Mouse (Mus musculus) heart, adult 8-10 months (tissue): ENCODE results near the gene Zbtb43. TPM values are rescaled to one million over a fixed set of nuclear protein-coding genes. Genes with fewer than 3 reads are reported as not detected.

Source experiments
- DNase-seq: peaks from one replicate; pipeline ENCODE4 v3.0.0; 2022; ENCODE audit warnings: low spot score
- total RNA-seq, 4 experiments: library from RNA; stranded (reverse); gene quantifications; 2 replicates each; pipeline ENCODE4 v1.2.4; 2022

Zbtb43 gene
- total RNA-seq, 4 experiments from 2014 or later = 17.0 to 19.1 (median 17.5) TPM

DNA sequence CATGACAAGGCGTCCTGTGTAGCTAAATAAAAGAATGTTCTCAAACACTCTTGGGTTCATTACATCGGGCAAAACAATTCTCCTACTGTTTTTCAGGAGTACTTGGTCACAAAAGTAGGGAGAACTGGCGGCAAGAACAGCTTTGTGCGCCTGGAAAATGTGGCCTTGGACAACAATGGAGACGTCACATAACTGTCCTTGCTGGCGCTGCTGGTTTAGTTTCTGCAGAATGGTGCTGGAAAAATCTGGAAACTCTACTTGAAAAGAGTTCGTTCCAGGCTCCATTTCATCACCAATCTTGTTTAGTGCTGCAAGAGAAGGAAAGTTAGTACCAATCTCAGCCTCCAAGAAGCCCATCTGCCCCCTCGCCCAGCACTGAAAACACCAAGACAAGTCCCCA, 13.5 kb downstream of the Zbtb43 start:
- DNase-seq = no peak

DNA sequence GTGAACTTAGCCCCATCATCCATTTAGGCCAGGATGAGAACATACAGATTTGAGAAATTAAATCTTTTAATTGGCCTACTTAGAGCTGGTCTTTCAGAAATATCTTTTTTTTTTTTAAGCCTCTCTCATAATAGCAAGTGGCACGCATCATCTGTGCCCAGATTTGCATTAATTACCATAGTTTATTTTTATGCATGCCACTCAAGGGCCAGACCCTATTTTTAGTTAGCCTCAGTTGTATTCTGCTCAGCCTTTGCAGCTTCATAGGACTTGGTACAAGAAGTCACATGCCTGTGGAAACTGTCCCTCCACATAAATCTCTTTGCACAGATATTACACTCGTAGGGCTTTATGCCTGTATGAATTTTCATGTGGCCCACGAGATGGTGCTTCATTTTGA, 14.9 kb downstream of the Zbtb43 start:
- no peak for DNase-seq

- no peak for DNase-seq
Observed at GRCm38 (mm10) chr2:33452721-33453120, 15.6 kb downstream of the Zbtb43 start.

- no peak for DNase-seq
Observed at GRCm38 (mm10) chr2:33452140-33452539, 16.2 kb downstream of the Zbtb43 start.

GRCm38 (mm10) chr2:33451038-33451978, 17.1 kb downstream of the Zbtb43 start:
- DNase-seq = no peak

DNA sequence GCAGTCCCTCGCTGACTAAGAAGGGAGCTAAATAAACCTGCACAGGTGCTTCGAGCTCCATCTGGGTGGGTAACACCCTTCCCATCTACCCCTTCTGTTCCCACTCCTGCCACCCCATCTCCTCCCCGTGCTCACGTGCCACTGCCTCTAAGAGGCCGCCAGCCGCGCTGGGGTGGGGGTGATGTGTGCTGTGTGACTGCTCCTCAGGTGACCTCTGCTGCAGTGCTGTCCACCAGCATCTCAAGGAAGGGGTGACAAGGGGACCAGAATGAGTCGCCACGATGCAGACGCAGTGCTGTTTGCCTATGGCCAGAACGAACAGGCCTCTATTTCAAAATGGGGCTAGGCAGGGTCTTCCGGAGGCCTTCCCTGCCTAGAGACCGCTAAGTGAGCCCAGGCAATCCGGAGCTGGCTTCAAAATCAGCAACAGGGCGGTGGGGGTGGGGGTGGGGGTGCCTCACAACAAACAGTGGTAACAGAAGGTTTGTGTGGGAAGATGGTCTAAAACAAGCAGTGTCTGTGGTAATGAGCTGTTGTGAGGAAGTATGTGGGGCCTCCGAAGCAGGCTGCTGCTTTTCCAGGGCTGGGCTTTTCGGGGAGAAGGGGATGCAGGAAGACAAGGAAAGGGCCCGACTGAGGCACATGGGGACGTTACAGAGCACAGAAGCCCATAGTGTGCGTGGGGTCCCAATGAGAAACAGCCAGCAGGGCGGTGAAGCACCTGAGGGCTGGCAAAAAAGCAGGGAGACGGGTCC, 19.1 kb downstream of the Zbtb43 start:
- DNase-seq = no peak

DNA sequence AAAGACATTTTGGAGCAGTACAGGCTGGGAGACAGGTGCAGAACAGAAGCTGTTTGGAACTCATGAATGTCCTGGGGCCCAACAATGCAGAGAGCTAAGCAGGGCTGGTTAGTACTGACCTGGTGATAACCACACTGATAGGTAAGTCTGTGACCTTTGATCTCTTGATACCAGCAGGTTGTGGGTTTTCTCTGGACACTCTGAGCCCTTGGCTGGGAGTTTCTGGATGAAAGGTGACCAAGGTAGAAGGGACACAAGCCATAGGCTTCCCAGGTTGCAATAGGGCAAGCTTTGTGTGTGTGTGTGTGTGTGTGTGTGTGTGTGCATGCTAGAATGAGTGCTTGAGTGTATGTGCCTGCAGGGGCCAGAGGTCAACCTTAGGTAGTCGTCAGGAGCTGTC, 21.6 kb downstream of the Zbtb43 start:
- DNase-seq = no peak

DNA sequence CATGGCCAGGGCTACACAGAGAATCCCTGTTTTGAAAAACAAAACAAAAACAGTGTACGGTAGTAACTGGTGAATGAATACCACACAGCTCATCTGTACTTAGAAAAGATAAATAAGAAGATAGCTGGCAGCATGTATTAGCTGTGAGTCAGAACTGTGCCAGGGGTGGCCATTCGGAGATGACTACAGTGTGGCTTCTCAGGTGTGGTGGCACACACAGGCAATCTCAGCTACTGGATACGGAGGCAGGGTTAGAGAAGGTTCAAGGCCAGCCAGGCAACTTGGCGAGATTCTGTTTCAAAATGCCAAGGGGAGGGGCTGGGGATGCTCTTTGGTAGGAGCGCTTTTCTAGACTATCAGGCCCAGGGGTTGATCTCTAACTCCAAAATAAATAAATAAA, 22.6 kb downstream of the Zbtb43 start:
- no peak for DNase-seq

DNA sequence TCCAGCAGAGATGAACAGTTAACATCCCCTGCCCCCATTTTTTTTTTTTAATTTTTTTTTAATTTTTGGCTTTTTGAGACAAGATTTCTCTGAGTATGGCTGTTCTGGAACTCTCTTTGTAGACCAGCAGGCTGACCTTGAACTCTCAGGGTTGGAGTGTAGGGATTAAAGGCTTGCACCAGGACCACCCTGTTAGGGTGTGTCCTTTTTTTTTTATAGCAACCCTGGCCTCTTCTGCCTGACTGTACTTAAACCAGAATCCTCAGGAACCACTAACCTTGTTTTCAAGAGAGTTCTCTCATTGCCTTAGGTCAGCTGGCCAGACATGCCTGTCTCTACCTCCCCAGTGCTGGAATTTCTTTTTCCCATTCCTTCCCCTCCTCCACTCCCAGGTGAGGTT, 23.5 kb downstream of the Zbtb43 start:
- no peak for DNase-seq

DNA sequence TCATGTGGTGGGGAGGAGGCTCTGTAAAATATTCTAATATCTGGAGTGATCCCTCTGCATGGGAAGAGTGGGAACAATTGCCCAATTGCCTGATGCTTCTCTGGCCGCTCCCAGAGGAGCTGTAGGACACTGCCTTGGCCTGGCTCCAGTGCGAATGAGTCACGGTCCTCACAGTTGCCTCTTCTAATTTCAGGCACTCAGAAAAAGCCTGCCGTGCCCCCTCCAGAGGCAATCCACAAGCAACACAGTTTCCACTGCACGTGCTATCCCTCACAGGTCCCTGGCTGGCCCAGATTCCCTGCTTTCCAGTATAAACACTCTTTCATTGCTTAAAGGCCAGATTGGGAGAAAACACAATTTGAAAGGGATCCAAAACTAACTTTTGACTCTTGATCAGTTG, 24.0 kb downstream of the Zbtb43 start:
- peak; percentile 86 for DNase-seq

DNA sequence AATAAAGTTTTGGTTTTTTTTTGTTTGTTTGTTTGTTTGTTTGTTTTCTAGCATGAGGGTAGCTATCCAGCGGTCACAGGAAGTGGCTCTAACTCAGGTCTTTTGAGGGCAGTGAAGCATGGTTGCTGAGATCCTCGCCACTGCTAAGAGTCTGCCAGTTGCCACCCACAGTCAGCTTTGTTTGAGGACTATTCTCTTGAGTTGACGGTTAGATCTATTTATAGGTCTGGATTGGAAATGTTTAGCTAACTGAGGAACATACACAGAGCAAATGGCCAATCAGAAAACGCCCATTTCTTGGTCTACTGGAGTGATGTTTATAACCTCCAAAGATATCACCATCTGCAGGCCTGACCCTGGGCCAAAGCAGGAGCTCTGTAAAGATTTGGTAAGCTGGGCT, 25.7 kb downstream of the Zbtb43 start:
- DNase-seq = no peak

- DNase-seq = no peak
Observed at GRCm38 (mm10) chr2:33440893-33441292, 27.5 kb downstream of the Zbtb43 start.

GRCm38 (mm10) chr2:33439980-33440670, 28.2 kb downstream of the Zbtb43 start:
- DNase-seq = no peak

DNA sequence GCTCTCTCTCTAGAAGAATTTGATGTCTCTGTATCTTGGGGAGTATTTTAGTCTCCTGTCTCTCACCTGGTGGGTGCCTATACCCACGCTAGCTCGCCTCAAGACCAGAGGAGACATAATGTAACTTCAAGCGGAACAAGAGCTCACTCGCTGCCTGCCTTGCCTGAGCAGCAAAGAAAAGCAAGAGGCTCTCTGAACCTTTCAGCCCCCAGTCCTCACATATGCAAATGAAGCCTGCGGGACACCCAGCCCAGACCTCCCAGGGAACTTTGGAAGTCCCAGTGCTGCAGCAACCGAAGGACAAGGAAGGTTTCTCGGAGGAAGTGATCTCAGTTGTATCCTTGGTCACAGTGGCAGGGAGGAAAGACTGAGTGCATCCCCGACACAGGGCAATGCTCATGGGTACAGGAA, 28.9 kb downstream of the Zbtb43 start:
- no peak for DNase-seq

DNA sequence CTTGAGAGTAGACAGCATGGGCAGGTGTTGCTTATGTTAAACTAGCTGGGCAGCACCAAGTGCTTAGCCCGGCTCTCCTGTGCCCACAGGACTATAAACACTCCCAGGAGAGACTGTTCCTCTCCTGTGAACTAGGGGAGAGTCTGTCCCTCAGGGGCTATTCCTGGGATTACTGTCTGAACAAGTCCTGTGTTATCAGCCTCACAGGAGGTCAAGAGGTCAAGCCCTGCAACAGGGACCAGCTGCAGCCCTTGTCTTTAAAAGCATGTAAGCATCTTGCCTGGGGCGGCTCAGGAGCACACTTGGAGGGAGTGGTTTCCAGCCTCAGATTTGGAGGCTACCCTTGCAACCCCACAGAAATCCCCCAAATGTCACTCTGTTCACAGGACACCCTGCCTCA, 30.0 kb downstream of the Zbtb43 start:
- no peak for DNase-seq

GRCm38 (mm10) chr2:33437184-33437583, 31.2 kb downstream of the Zbtb43 start:
- no peak for DNase-seq

DNA sequence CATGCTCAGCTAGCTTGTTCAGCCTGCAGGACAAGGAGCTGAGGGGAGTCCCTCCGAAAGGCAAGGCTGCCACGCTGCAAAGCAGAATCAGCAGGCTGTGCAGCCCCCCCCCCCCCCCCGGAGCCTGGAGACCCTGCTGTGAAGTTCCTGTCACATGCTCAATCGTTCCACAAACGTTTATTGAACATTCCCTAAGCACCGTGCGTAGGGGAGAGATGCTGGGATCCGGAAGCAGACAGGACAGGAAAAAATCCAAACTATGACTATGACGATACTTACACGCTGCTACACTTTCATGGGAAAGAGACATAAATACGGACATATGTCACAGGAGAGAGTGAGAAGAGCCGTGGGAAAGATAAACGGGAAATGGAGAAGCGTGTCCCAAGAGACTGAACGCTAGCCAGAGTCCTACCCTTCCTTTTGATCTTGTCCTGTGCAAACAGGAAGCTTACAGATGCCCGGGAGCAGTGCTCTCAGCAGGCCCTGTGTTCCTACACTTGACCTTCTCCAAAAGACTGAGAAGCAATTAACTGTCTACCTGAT, 32.3 kb downstream of the Zbtb43 start:
- no peak for DNase-seq

DNA sequence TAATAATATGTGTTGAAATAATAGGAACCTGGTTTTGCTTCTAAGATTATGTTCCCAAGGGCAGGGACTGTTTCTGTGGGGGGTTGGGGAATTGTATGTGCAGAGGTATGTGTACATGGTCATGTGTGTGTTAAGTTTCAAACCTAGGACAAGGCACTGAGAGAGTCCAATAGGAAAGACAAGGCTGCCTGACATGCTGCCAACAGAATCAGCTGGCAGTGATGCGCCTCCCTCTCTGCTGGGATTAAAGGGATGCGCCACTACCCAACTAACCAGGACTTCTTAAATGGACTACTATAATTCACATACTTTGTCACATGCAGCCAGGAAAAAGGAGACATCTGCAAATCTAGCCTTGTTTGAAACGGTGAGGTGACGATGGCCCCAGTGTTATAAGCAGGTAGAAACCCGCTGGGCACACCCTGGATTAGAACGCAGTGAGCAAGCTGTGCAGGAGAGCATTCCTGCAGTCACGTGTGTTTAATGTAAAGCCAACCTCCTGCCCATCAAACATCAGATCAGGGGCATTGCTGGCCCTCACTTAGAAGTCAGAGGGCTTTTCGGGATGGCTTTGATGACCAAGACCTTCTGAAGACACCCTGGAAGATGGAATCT, 33.2 kb downstream of the Zbtb43 start:
- no peak for DNase-seq

DNA sequence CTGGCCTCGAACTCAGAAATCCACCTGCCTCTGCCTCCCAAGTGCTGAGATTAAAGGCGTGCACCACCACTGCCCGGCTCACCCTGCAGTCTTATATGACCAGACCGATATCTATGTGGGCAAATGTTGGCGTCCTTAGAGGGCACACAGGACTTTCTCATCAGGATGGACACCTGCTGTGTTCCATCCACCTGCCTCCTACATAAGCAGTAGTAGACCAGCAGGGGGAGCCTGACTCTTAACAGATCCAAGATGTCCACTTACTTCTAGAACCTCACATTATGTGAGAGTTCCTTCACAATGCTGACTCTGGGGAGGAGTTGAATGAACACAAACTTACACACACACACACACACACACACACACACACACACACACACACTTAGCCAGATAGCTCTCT, 35.5 kb downstream of the Zbtb43 start:
- no peak for DNase-seq

GRCm38 (mm10) chr2:33430771-33431699, 37.3 kb downstream of the Zbtb43 start, which contains the start of gene Zbtb34:
Gene Zbtb34 (minus strand): TSS chr2:33431324.
- DNase-seq = peak; percentile 59
